Mouse (Mus musculus) cerebellum, adult 11-12 months (tissue): ENCODE results near the gene Pla1a.
A peak's percentile ranks its signal among the peaks of the same experiment; 100 is the strongest.

Experiments used
- DNase-seq: peaks from one replicate; pipeline ENCODE4 v3.0.0; 2022

The Pla1a gene

GRCm38 (mm10) chr16:38431446-38432185, 1.3 kb downstream of the Pla1a start:
- DNase-seq: no peak

- DNase-seq: no peak
Observed at GRCm38 (mm10) chr16:38425799-38426198, 7.1 kb downstream of the Pla1a start.

GRCm38 (mm10) chr16:38425374-38425773, 7.6 kb downstream of the Pla1a start:
- DNase-seq: no peak

- no peak for DNase-seq
Observed at GRCm38 (mm10) chr16:38414953-38415352, 18.0 kb downstream of the Pla1a start.

- no peak for DNase-seq
Observed at GRCm38 (mm10) chr16:38408416-38408815, 24.5 kb downstream of the Pla1a start.

- no peak for DNase-seq
Observed at GRCm38 (mm10) chr16:38407584-38407983, 25.4 kb downstream of the Pla1a start.

GRCm38 (mm10) chr16:38406708-38407107, 26.2 kb downstream of the Pla1a start:
- no peak for DNase-seq

- no peak for DNase-seq
Observed at GRCm38 (mm10) chr16:38406293-38406692, 26.7 kb downstream of the Pla1a start.

GRCm38 (mm10) chr16:38403639-38404038, 29.3 kb downstream of the Pla1a start:
- DNase-seq: no peak

GRCm38 (mm10) chr16:38401468-38401867, 31.5 kb downstream of the Pla1a start:
- DNase-seq: no peak

- no peak for DNase-seq
Observed at GRCm38 (mm10) chr16:38400311-38400960, 32.5 kb downstream of the Pla1a start.

- no peak for DNase-seq
Observed at GRCm38 (mm10) chr16:38399531-38400231, 33.3 kb downstream of the Pla1a start.

GRCm38 (mm10) chr16:38399076-38399475, 33.9 kb downstream of the Pla1a start:
- no peak for DNase-seq

- DNase-seq: no peak
Observed at GRCm38 (mm10) chr16:38398266-38398665, 34.7 kb downstream of the Pla1a start.

GRCm38 (mm10) chr16:38396155-38396554, 36.8 kb downstream of the Pla1a start:
- DNase-seq: peak; percentile 20

GRCm38 (mm10) chr16:38395060-38395730, 37.8 kb downstream of the Pla1a start:
- DNase-seq: no peak

- DNase-seq: no peak
Observed at GRCm38 (mm10) chr16:38394191-38394618, 38.7 kb downstream of the Pla1a start.

GRCm38 (mm10) chr16:38392126-38392894, 40.6 kb downstream of the Pla1a start:
- no peak for DNase-seq

- no peak for DNase-seq
Observed at GRCm38 (mm10) chr16:38390322-38390721, 42.6 kb downstream of the Pla1a start.

GRCm38 (mm10) chr16:38389284-38389893, 43.6 kb downstream of the Pla1a start:
- no peak for DNase-seq

- DNase-seq: no peak
Observed at GRCm38 (mm10) chr16:38388757-38389156, 44.2 kb downstream of the Pla1a start.

- no peak for DNase-seq
Observed at GRCm38 (mm10) chr16:38387389-38387788, 45.6 kb downstream of the Pla1a start.
